Mouse (Mus musculus): ENCODE measurements at regions not wholly inside any gene's neighbourhood (a gene's known extent, or its start where the extent isn't known, plus 50 kb on each side); places are given as distances from the start of the nearest gene placed in this dataset.
"Not testable (repeated sequence)": the region's sequence is repeated elsewhere in the genome, so short reads cannot be mapped to it uniquely, and the experiment has no call there.

DNA sequence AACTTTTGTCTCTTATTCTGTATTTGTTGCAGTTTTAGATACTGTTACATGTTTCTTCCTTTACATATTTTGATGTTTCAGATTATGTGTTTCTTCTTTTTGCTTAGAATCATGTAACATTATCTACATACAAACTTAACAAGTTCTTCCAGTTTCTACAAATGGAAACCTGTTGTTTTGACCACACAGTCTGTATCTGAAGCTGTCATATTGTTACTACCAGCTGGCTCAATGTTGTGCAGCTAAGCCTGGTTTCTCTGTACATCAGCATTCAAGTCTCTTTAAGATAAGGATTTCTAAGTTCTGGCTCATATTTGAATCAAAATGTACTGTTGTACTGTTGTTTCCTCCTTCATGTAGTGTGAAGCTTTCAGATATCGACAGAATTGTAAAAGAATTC lies 65.4 kb upstream of the Vps41 start:
- Histone ChIP-seq H3K27me3 (no peaks in the 10 kb centered on the region), H3K9ac (no peak overlapping the region), H3K27ac (no peak overlapping the region), H3K4me1 (no peaks in the 10 kb centered on the region), H3K4me3 (replicated peaks) (no peak overlapping the region), H3K4me2 (no peak overlapping the region), H3K36me3 (no peaks in the 10 kb centered on the region), H3K9me3 (replicated peaks) (no peaks in the 10 kb centered on the region)
- 88% methylated on average over 1 of the region's 1 CpGs for WGBS
- no peak for ATAC-seq (replicated peaks; ENCODE audit: low FRiP score)

- ATAC-seq (replicated peaks; ENCODE audit: low FRiP score): peak; percentile 73
- Histone ChIP-seq H3K27me3 (no peaks in the 10 kb centered on the region), H3K4me3 (replicated peaks) (peak overlapping the region; percentile 6; the same call in 1 of the 2 replicates), H3K9ac (no peak overlapping the region), H3K4me2 (peak overlapping the region; percentile 42), H3K4me1 (peaks cover 4% of the 10 kb centered on the region; the same call in 1 of the 2 replicates), H3K9me3 (replicated peaks) (no peaks in the 10 kb centered on the region), H3K36me3 (no peaks in the 10 kb centered on the region), H3K27ac (no peak overlapping the region)
- WGBS: 21% methylated on average over 18 of the region's 18 CpGs
These were observed 102.1 kb upstream of the Vps41 start for GRCm38 (mm10) chr13:18614763-18615616.

GRCm38 (mm10) chr13:18580718-18581550 lies 136.2 kb upstream of the Vps41 start:
- Histone ChIP-seq H3K4me3 (replicated peaks) (no peak overlapping the region), H3K4me2 (no peak overlapping the region), H3K4me1 (no peaks in the 10 kb centered on the region), H3K36me3 (no peaks in the 10 kb centered on the region), H3K9ac (no peak overlapping the region), H3K27me3 (no peaks in the 10 kb centered on the region), H3K9me3 (replicated peaks) (no peaks in the 10 kb centered on the region), H3K27ac (no peak overlapping the region)
- 51% methylated on average over 19 of the region's 19 CpGs for WGBS
- ATAC-seq (replicated peaks; ENCODE audit: low FRiP score): no peak

- no peak overlapping the region for H3K4me2 ChIP-seq
- H3K4me1 ChIP-seq: no peaks in the 10 kb centered on the region
- no peaks in the 10 kb centered on the region for H3K9me3 ChIP-seq (replicated peaks)
- no peaks in the 10 kb centered on the region for H3K36me3 ChIP-seq
- H3K27me3 ChIP-seq: no peaks in the 10 kb centered on the region
- WGBS: 79% methylated on average over 4 of the region's 4 CpGs
- no peak overlapping the region for H3K9ac ChIP-seq
- no peak for ATAC-seq (replicated peaks; ENCODE audit: low FRiP score)
- no peak overlapping the region for H3K27ac ChIP-seq
- no peak overlapping the region for H3K4me3 ChIP-seq (replicated peaks)
These were observed 141.1 kb upstream of the Vps41 start for GRCm38 (mm10) chr13:18576016-18576415.

GRCm38 (mm10) chr13:18575599-18575998 lies 141.5 kb upstream of the Vps41 start:
- Histone ChIP-seq H3K4me3 (replicated peaks) (no peak overlapping the region), H3K36me3 (no peaks in the 10 kb centered on the region), H3K27ac (no peak overlapping the region), H3K27me3 (no peaks in the 10 kb centered on the region), H3K4me1 (no peaks in the 10 kb centered on the region), H3K4me2 (no peak overlapping the region), H3K9ac (no peak overlapping the region), H3K9me3 (replicated peaks) (no peaks in the 10 kb centered on the region)
- WGBS: 14% methylated on average over 5 of the region's 5 CpGs
- ATAC-seq (replicated peaks; ENCODE audit: low FRiP score): no peak

DNA sequence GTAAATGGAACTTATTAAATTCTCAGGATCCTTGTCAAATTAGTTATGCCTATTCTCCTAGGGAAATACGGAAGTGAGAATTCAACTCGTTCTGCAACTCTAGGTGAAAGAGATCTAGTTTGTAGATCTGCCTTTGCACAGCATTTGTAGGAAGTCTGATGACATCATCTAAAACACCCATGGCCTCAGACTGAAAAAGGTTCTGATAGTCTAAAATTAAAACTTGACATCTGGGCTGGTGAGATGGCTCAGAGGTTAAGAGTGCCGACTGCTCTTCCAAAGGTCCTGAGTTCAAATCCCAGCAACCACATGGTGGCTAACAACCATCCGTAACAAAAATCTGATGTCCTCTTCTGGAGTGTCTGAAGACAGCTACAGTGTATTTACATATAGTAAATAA lies 144.5 kb upstream of the Pou6f2 start:
- H3K27ac ChIP-seq; H3K9me3 ChIP-seq (replicated peaks); H3K4me2 ChIP-seq; H3K27me3 ChIP-seq; ATAC-seq (replicated peaks; ENCODE audit: low FRiP score); H3K9ac ChIP-seq; H3K36me3 ChIP-seq; H3K4me3 ChIP-seq (replicated peaks); H3K4me1 ChIP-seq: not testable (repeated sequence)
- WGBS: 81% methylated on average over 4 of the region's 4 CpGs

- no peaks in the 10 kb centered on the region for H3K27me3 ChIP-seq
- no peak overlapping the region for H3K4me3 ChIP-seq (replicated peaks)
- 61% methylated on average over 1 of the region's 1 CpGs for WGBS
- H3K9me3 ChIP-seq (replicated peaks): no peaks in the 10 kb centered on the region
- H3K27ac ChIP-seq: no peak overlapping the region
- H3K36me3 ChIP-seq: no peaks in the 10 kb centered on the region
- H3K9ac ChIP-seq: no peak overlapping the region
- no peaks in the 10 kb centered on the region for H3K4me1 ChIP-seq
- H3K4me2 ChIP-seq: no peak overlapping the region
- no peak for ATAC-seq (replicated peaks; ENCODE audit: low FRiP score)
These were observed 133.0 kb upstream of the Pou6f2 start for GRCm38 (mm10) chr13:18530509-18530908.

DNA sequence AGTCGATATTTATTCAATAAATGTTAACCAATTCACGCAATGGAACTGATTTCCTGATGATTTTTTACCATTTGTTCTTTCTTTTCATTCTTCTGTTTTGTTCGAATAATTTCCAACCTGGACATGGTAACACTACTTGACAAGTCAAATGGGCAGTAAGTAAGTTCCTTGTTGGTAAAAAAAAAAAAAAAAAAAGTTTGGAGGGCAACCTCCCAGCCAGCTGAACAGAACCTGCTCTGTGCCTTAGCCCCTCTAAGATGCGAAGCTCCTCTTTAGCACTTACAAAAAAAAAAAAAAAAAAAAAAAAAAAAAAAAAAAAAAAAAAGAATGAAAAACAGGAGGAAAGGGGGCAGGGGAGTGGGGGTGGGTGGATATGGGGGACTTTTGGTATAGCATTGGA lies 100.7 kb upstream of the Pou6f2 start:
- Histone ChIP-seq H3K4me3 (replicated peaks) (no peak overlapping the region), H3K4me1 (no peaks in the 10 kb centered on the region), H3K27me3 (peaks cover 17% of the 10 kb centered on the region), H3K9me3 (replicated peaks) (peaks cover 3% of the 10 kb centered on the region; the same call in 1 of the 2 replicates), H3K27ac (no peak overlapping the region), H3K36me3 (no peaks in the 10 kb centered on the region), H3K4me2 (no peak overlapping the region), H3K9ac (no peak overlapping the region)
- WGBS: 31% methylated on average over 4 of the region's 4 CpGs
- ATAC-seq (replicated peaks; ENCODE audit: low FRiP score): no peak

- Histone ChIP-seq H3K4me3 (replicated peaks) (no peak overlapping the region), H3K9ac (no peak overlapping the region), H3K4me1 (no peaks in the 10 kb centered on the region), H3K9me3 (replicated peaks) (peaks cover 3% of the 10 kb centered on the region; the same call in 1 of the 2 replicates), H3K4me2 (no peak overlapping the region), H3K27me3 (peaks cover 17% of the 10 kb centered on the region), H3K27ac (no peak overlapping the region), H3K36me3 (no peaks in the 10 kb centered on the region)
- ATAC-seq (replicated peaks; ENCODE audit: low FRiP score): no peak
- WGBS: 32% methylated on average over 5 of the region's 5 CpGs
These were observed 100.2 kb upstream of the Pou6f2 start for GRCm38 (mm10) chr13:18497582-18498157.

DNA sequence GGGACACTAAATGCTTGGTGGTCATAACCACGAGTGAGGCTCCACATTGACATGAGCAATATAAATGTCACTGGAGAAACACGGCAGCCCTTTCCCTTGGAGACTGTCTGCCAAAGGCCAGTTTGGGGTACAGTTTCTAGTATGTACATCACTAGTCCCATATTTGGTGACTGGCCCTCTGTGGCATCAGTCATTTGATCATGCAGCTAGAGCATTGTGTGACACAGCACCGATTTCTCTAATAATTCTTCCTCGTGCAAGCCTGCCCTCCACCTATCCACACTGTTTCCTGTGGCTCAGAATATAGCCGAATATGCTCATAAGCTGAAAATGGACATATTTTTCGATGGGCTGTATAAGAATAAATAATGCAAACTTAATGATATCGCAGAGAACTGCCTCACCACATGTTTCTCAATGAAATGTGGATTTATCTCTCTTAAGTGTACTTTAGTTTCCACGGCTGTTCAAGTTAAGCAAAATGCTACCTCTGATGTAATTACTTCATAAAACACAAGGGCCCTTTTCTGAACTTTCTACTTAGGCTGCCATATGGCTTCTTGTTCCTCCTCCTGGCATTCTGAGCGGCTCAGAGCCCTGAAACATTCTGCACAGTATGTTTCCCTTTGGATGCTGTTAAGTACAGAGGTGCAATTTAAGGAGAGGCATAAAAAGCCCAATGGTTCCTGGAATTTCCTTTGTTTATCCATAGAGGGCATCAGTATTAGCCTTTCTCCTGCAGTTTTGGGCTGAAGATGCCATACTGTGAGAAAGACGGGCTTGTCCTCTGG lies 97.7 kb upstream of the Pou6f2 start:
- no peaks in the 10 kb centered on the region for H3K4me1 ChIP-seq
- no peak overlapping the region for H3K9ac ChIP-seq
- no peak overlapping the region for H3K4me3 ChIP-seq (replicated peaks)
- no peak overlapping the region for H3K4me2 ChIP-seq
- no peaks in the 10 kb centered on the region for H3K36me3 ChIP-seq
- no peak for ATAC-seq (replicated peaks; ENCODE audit: low FRiP score)
- no peaks in the 10 kb centered on the region for H3K9me3 ChIP-seq (replicated peaks)
- no peak overlapping the region for H3K27ac ChIP-seq
- H3K27me3 ChIP-seq: peaks cover 17% of the 10 kb centered on the region
- WGBS: 48% methylated on average over 10 of the region's 10 CpGs

- WGBS: 41% methylated on average over 4 of the region's 4 CpGs
- H3K4me3 ChIP-seq (replicated peaks); ATAC-seq (replicated peaks; ENCODE audit: low FRiP score): not testable (repeated sequence)
These were observed 88.3 kb upstream of the Pou6f2 start for GRCm38 (mm10) chr13:18485785-18486184.

More at GRCm38 (mm10) chr13:18485785-18486184, 88.3 kb upstream of the Pou6f2 start:
- not testable (repeated sequence) for H3K4me1 ChIP-seq; H3K27me3 ChIP-seq; H3K9me3 ChIP-seq (replicated peaks); H3K9ac ChIP-seq; H3K4me2 ChIP-seq; H3K27ac ChIP-seq; H3K36me3 ChIP-seq
